Mouse (Mus musculus) ES-Bruce4 (cell line): Measurements from ENCODE around the gene Rpl36. TPM values are rescaled to one million over a fixed set of nuclear protein-coding genes. Genes with fewer than 3 reads are reported as not detected.

Source experiments
- H3K27ac ChIP-seq: 2 replicates; pipeline ENCODE4 v1.5.1; 2012; ENCODE audit warnings: low read length, inconsistent platforms; ENCODE audit not compliant: insufficient read depth
- H3K27me3 ChIP-seq: 2 replicates; pipeline ENCODE4 v1.6.1; 2012; ENCODE audit warnings: mild to moderate bottlenecking, low read length, inconsistent platforms; ENCODE audit not compliant: control insufficient read depth, poor library complexity, insufficient read depth, severe bottlenecking
- H3K36me3 ChIP-seq: 2 replicates; pipeline ENCODE4 v1.6.1; 2012; ENCODE audit warnings: inconsistent platforms, mild to moderate bottlenecking, low read length, moderate library complexity; ENCODE audit not compliant: control insufficient read depth, poor library complexity, insufficient read depth, severe bottlenecking
- H3K4me1 ChIP-seq: one replicate; pipeline ENCODE4 v1.8.1; 2011; ENCODE audit warnings: low read length; ENCODE audit not compliant: control insufficient read depth, insufficient read depth
- H3K4me3 ChIP-seq: 2 replicates; pipeline ENCODE4 v1.5.1; 2011; ENCODE audit warnings: low read depth, mild to moderate bottlenecking, low read length
- H3K9ac ChIP-seq: 2 replicates; pipeline ENCODE4 v1.6.1; 2012; ENCODE audit warnings: low read depth, mild to moderate bottlenecking, inconsistent platforms; ENCODE audit not compliant: poor library complexity, severe bottlenecking
- H3K9me3 ChIP-seq: replicated peaks from 2 replicates; pipeline ENCODE4 v1.6.1; 2012; ENCODE audit warnings: mild to moderate bottlenecking, low read length, inconsistent platforms; ENCODE audit not compliant: control insufficient read depth, poor library complexity, insufficient read depth, severe bottlenecking
- CTCF ChIP-seq: IDR thresholded peaks from one replicate; pipeline ENCODE4 v1.8.1; 2011; ENCODE audit warnings: low read depth, low read length
- EP300 ChIP-seq: IDR thresholded peaks from 2 replicates; pipeline ENCODE4 v1.6.1; 2011; ENCODE audit warnings: low read depth, low read length; ENCODE audit not compliant: insufficient read depth
- POLR2A ChIP-seq: IDR thresholded peaks from one replicate; pipeline ENCODE4 v1.8.1; 2011; ENCODE audit warnings: low read length; ENCODE audit not compliant: insufficient read depth
- polyA plus RNA-seq: library from polyadenylated mRNA; stranded (reverse); fragments of >200 nt; gene quantifications from 2 replicates; pipeline ENCODE4 v1.2.4, GENCODE M21; 2011; ENCODE audit warnings: low read depth; ENCODE audit not compliant: missing spikeins, insufficient read depth, insufficient read length

Rpl36 gene
- polyA plus RNA-seq, 1 experiment, result 704 TPM

DNA sequence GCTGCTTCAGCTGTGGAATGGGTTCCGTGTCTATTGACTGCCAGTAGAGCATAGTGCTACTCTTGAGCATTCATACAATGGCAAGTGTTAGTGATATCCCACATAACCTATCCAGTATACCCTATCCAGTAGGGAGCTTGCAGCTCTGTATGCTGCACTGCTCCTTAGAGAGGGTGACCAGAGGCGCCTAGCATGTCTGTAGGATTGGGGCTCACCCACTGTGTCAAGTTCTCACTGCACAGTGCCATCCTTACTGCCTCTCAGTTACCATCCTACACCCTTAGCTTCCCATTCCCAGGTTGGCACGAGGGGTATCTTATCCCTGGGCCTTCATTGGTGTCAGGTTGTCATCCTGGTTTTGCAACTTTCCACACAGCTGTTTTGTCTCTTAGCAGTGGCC is 8.8 kb upstream of the Rpl36 start:
- Histone ChIP-seq H3K36me3 (peaks cover 62% of the 10 kb centered on the region), H3K4me1 (no peaks in the 10 kb centered on the region), H3K9me3 (no peaks in the 10 kb centered on the region), H3K9ac (no peak overlapping the region), H3K27ac (no peak overlapping the region), H3K4me3 (no peak overlapping the region), H3K27me3 (no peaks in the 10 kb centered on the region)
- no peak for TF ChIP-seq CTCF

DNA sequence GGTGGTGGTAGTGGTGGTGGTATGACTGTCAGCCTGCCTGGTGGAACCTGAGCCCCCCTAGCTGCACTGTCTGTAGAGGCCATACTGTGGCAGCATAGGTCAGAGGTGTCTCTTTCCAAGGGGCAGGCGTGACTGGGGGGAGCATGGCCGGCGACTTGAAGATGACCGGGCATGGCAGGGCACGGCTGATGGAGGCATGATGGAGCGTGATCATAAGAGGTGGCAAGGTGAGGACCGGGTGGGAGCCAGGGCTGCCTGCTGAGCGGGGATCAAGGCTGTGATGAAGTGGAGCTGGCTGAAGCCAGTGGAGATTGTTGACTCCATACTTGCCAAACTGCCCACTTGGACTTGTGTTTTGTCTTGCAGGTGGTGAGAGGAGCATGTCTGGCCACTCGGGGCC is 7.8 kb upstream of the Rpl36 start:
- TF ChIP-seq POLR2A (no peak), CTCF (no peak), EP300 (no peak)
- Histone ChIP-seq H3K4me1 (no peaks in the 10 kb centered on the region), H3K36me3 (peaks cover 52% of the 10 kb centered on the region), H3K9me3 (no peaks in the 10 kb centered on the region), H3K9ac (no peak overlapping the region), H3K4me3 (no peak overlapping the region), H3K27ac (no peak overlapping the region), H3K27me3 (no peaks in the 10 kb centered on the region)

- Histone ChIP-seq H3K36me3 (peaks cover 39% of the 10 kb centered on the region), H3K9me3 (no peaks in the 10 kb centered on the region), H3K4me3 (no peak overlapping the region), H3K9ac (no peak overlapping the region), H3K27me3 (no peaks in the 10 kb centered on the region), H3K4me1 (peaks cover 2% of the 10 kb centered on the region), H3K27ac (no peak overlapping the region)
- TF ChIP-seq CTCF (no peak), EP300 (no peak), POLR2A (no peak)
Observed at GRCm38 (mm10) chr17:56607521-56608062, 5.6 kb upstream of the Rpl36 start.

GRCm38 (mm10) chr17:56608699-56609098 is 4.5 kb upstream of the Rpl36 start:
- Histone ChIP-seq H3K36me3 (peaks cover 29% of the 10 kb centered on the region), H3K27me3 (no peaks in the 10 kb centered on the region), H3K27ac (no peak overlapping the region), H3K4me1 (peaks cover 2% of the 10 kb centered on the region), H3K9me3 (no peaks in the 10 kb centered on the region), H3K9ac (peak overlapping the region; percentile 81), H3K4me3 (peak overlapping the region; percentile 97)
- no peak for TF ChIP-seq CTCF
- no peak for TF ChIP-seq POLR2A
- no peak for TF ChIP-seq EP300

- Histone ChIP-seq H3K27ac (peak within 1 kb of the TSS; percentile 20), H3K27me3 (no peaks in the 10 kb centered on the region), H3K4me3 (peak within 1 kb of the TSS; percentile 97), H3K9me3 (no peaks in the 10 kb centered on the region), H3K9ac (peak within 1 kb of the TSS; percentile 81), H3K4me1 (peaks cover 2% of the 10 kb centered on the region), H3K36me3 (peaks cover 31% of the 10 kb centered on the region)
- peak; percentile 2 for TF ChIP-seq CTCF
- TF ChIP-seq POLR2A, result no peak
- no peak for TF ChIP-seq EP300
Observed at GRCm38 (mm10) chr17:56609452-56610171, 3.6 kb upstream of the Rpl36 start, which contains the start of gene 2410015M20Rik. Gene 2410015M20Rik, minus strand, starts transcription at chr17:56609771.

- no peaks in the 10 kb centered on the region for H3K27me3 ChIP-seq
- H3K9me3 ChIP-seq, result no peaks in the 10 kb centered on the region
- no peak overlapping the region for H3K9ac ChIP-seq
- TF ChIP-seq CTCF (no peak), EP300 (no peak), POLR2A (no peak)
- no peak overlapping the region for H3K4me3 ChIP-seq
- H3K4me1 ChIP-seq, result peaks cover 2% of the 10 kb centered on the region
- H3K27ac ChIP-seq, result peak overlapping the region; percentile 46; the same call in 1 of the 2 replicates
- H3K36me3 ChIP-seq, result peaks cover 25% of the 10 kb centered on the region
Observed at GRCm38 (mm10) chr17:56611323-56611722, 1.9 kb upstream of the Rpl36 start.
